Mouse (Mus musculus) neutrophil, adult 5-6 weeks (primary cell): ENCODE results near the gene Nhsl2. TPM values are rescaled to one million over a fixed set of nuclear protein-coding genes. Genes with fewer than 3 reads are reported as not detected.
"Not testable (repeated sequence)": the region's sequence is repeated elsewhere in the genome, so short reads cannot be mapped to it uniquely, and the experiment has no call there.

ENCODE experiments used
- ATAC-seq: fragments of 151-379, 151-347 bp; 2 replicates; pipeline ENCODE4 v1.8.0; 2017; ENCODE audit warnings: mild to moderate bottlenecking, moderate TSS enrichment; ENCODE audit not compliant: insufficient number of reproducible peaks, poor library complexity, low FRiP score, severe bottlenecking; ENCODE audit errors: extremely low read depth
- total RNA-seq: library from RNA; stranded (forward); fragments of 200-1000 nt; gene quantifications from 2 replicates; pipeline ENCODE4 v1.2.3, GENCODE M21; 2017

Nhsl2 gene
- 16.6 and 19.9 TPM in 2 replicates for total RNA-seq

GRCm38 (mm10) chrX:101849281-101849821 lies at the start of gene Nhsl2:
TSS of gene Nhsl2 (plus strand) at chrX:101849385.
- no peak for ATAC-seq

DNA sequence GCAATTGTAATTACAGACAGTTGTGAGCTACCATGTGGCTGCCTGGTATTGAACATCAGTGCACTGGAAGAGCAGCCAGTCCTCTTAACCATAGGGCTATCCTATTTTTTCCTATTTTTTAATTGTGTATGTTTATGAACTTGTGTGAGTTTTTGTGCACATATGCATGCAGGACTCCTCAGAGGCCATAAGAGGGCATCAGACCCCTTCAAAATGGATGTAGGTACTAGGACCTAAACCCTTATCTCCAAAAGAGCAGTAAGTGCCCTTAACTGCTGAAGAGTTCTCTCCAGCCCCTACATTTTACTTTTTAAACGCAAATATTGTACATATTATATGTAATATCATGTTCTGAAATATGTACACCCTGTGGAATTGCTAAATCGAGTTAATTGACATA lies 43.7 kb upstream of the Nhsl2 start:
- no peak for ATAC-seq

DNA sequence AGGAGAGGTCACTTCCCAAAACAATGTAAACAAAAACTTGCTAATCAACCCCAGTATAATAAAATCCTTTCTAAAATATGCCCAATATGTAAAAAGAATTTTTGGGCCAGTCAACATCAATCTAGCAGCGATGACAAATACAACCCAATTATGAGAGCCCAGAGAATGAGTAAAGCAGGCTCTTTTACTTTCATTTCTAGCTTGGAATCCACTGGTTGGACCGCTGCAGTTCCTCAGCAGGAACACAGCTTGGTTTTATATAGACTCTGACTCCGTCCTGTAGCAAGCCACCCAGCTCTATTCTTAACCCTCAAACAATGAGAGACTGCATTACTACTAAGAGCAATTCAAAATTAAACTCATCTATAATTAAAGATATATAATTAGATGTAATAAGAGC lies 37.4 kb upstream of the Nhsl2 start:
- ATAC-seq: no peak

DNA sequence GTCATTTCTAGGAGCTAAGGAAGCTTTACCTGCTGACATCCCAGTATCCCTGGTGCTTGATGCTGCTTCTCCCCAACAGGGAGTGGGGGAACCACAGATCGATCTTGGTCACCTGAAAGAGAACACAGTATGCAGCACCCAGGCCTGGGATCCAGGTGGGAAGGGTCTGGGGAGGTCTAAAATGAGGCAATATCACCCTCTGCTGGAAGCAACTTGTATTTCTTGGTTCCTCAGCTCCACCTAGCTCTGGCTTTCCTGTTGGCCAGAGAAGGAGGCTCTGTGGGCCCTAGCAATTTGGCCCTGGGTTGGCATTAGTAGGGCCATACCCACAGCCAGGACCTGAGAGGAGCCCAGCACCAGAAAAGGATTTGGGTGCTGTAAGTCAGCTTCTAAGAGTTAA lies 30.0 kb upstream of the Nhsl2 start:
- no peak for ATAC-seq

DNA sequence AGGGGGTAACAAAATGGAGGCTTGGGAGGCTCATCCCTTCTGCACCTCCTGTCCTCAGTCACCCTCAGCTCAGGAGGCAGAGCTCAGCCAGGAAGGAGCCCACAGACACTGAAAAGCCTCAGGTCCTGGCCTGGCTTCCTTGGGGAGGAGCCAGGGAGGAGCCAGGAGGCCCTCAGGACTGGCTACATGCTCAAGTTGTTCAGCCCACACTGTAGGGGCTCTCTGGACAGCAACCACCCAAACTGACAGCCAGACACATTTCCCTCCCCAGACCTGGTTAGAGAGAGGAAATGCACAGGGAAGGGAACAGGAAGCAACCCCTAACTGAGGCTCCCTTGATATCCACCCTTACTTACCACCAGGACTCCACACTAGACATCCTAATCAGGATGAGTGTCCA lies 29.2 kb upstream of the Nhsl2 start:
- not testable (repeated sequence) for ATAC-seq

DNA sequence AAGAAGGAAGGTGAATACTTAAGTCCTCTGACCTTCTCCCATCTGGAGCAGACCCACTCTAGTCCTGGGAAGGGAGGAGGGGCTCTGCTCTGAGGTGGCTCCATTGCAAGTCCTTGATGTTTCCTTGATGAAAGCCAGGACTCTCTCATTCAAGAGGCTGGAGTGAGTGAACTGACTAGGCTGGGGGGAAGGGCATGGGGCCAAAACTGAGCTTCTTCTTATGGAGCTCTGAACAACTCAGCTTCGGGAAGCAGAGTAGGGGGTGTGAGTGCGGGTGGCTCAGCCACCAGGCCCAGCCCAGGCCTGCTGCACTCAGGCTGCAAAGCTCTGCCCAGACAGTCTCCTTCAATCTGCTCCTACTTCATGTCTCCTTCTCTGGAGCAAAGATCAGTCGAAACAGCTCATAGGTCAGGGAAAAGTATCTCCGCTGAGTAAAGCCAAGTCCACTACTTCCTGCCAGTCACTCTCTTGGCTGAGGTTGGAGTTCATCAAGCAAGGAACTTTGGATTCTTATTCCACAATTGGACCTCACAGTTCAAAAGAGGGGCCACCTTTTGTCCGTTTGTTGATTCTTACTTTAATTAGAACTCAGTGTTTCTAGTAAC lies 1.9 kb upstream of the Nhsl2 start:
- ATAC-seq: no peak

GRCm38 (mm10) chrX:101849901-101850551 lies 841 bp downstream of the Nhsl2 start:
- no peak for ATAC-seq

GRCm38 (mm10) chrX:101851566-101852354 lies 2.6 kb downstream of the Nhsl2 start:
- no peak for ATAC-seq

- no peak for ATAC-seq
These were observed 14.6 kb downstream of the Nhsl2 start for GRCm38 (mm10) chrX:101863666-101864378.

- ATAC-seq: no peak
These were observed 15.6 kb downstream of the Nhsl2 start for GRCm38 (mm10) chrX:101864788-101865187.

- no peak for ATAC-seq
These were observed 25.0 kb downstream of the Nhsl2 start for GRCm38 (mm10) chrX:101874147-101874546.

GRCm38 (mm10) chrX:101874901-101875300 lies 25.7 kb downstream of the Nhsl2 start:
- no peak for ATAC-seq

GRCm38 (mm10) chrX:101876136-101876535 lies 27.0 kb downstream of the Nhsl2 start:
- no peak for ATAC-seq

DNA sequence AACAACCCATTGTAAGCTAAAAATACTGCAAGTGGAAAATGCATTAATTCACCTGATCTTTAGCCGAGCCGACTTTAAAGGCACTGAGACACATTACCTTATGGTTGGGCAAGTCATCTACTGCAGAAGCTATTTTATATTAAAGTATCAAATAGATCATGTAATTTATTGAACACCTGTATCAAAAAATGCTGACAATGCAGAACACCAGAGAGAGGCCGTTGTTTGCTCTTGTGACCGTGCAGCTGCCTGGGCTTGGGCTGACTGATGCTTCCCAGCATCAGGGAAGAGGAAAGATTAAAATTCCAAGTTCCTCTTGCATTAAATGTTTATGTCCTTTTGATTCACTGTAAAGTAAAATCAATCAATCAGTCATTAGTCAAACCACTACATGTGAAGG lies 28.7 kb downstream of the Nhsl2 start:
- ATAC-seq: no peak

- ATAC-seq: no peak
These were observed 29.4 kb downstream of the Nhsl2 start for GRCm38 (mm10) chrX:101878546-101878945.

GRCm38 (mm10) chrX:101882141-101882751 lies 33.1 kb downstream of the Nhsl2 start:
- no peak for ATAC-seq

GRCm38 (mm10) chrX:101889384-101889783 lies 40.2 kb downstream of the Nhsl2 start:
- no peak for ATAC-seq

GRCm38 (mm10) chrX:101889813-101890469 lies 40.8 kb downstream of the Nhsl2 start:
- no peak for ATAC-seq
